Comparison of ENCODE assay signal across 11 mouse cellular contexts in the genomic region with DNA sequence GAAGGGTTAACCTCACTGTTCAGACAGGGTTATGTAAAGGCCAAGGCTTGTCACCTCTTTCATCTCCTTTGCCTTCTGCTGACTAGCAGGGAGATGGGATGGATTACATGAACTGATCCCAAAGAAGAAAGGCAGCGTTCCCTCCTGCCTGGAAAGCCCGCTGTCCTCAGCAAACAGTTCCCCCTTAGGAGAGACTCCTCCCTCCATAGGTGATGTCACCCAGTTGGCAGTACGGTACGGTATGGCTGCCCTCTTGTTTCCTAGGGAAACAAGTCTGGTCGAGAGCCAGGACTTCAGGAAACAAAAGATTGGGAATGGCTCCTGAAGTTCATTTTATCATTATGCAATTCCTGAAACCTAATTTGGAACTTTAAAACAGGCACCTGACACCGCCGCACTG. TPM values are rescaled to one million over a fixed set of nuclear protein-coding genes. Genes with fewer than 3 reads are reported as not detected.
DNase-seq lines count a peak whose midpoint lies in the region; ATAC-seq and TF ChIP-seq lines count a peak whose summit lies in the region.
"Had no signal": no experiment of that assay in that cellular context is flagged by ENCODE, and none has a peak within 500 bp of the region (broad histone marks: within the 10 kb centered on the region; RNA-seq: fewer than 3 reads in every experiment).

No protein-coding gene starts in this region.

- TF ChIP-seq CTCF in gastrocnemius, adult 2 months (IDR thresholded peaks at IDR 0.05): no peak

- no peaks in the 10 kb centered on the region for H3K9me3 ChIP-seq in liver, embryonic 12.5 days (replicated peaks)
- H3K9me3 ChIP-seq in liver, embryonic 11.5 days (ENCODE audit: control insufficient read depth, low read length): no peaks in the 10 kb centered on the region
- no peaks in the 10 kb centered on the region for H3K9me3 ChIP-seq in forebrain, embryonic 12.5 days
- no peaks in the 10 kb centered on the region for H3K9me3 ChIP-seq in neural tube, embryonic 15.5 days (replicated peaks)
- H3K9me3 ChIP-seq: megakaryocyte, embryonic 14.5 days had no signal

- no peak overlapping the region for H3K4me3 ChIP-seq in gastrocnemius, adult 2 months
- H3K4me3 ChIP-seq in liver, embryonic 12.5 days: no peak overlapping the region
- H3K4me3 ChIP-seq in liver, embryonic 11.5 days (ENCODE audit: low read depth, low read length): no peak overlapping the region
- no peak overlapping the region for H3K4me3 ChIP-seq in forebrain, embryonic 12.5 days (replicated peaks)
- no peak overlapping the region for H3K4me3 ChIP-seq in neural tube, embryonic 15.5 days (replicated peaks)
- H3K4me3 ChIP-seq: megakaryocyte, embryonic 14.5 days had no signal

- no peak overlapping the region for H3K4me2 ChIP-seq in liver, embryonic 12.5 days
- H3K4me2 ChIP-seq in liver, embryonic 11.5 days: no peak overlapping the region
- no peak overlapping the region for H3K4me2 ChIP-seq in forebrain, embryonic 12.5 days
- H3K4me2 ChIP-seq in neural tube, embryonic 15.5 days: no peak overlapping the region

- intact Hi-C loops in gastrocnemius, adult 2 months (cut with DNase I): no loop called here

- no peaks in the 10 kb centered on the region for H3K27me3 ChIP-seq in liver, embryonic 12.5 days (replicated peaks)
- H3K27me3 ChIP-seq in liver, embryonic 11.5 days (replicated peaks; ENCODE audit: control insufficient read depth, insufficient read depth, low read length): no peaks in the 10 kb centered on the region
- H3K27me3 ChIP-seq in forebrain, embryonic 12.5 days: no peaks in the 10 kb centered on the region
- H3K27me3 ChIP-seq in neural tube, embryonic 15.5 days (replicated peaks): no peaks in the 10 kb centered on the region
- H3K27me3 ChIP-seq: megakaryocyte, embryonic 14.5 days had no signal

- 76% methylated on average over 7 of the region's 7 CpGs for WGBS in liver, embryonic 12.5 days (ENCODE audit: insufficient replicate concordance)
- 73% methylated on average over 7 of the region's 7 CpGs for WGBS in liver, embryonic 11.5 days
- 40% methylated on average over 7 of the region's 7 CpGs for WGBS in forebrain, embryonic 12.5 days
- 51% methylated on average over 7 of the region's 7 CpGs for WGBS in neural tube, embryonic 15.5 days

- ATAC-seq in liver, embryonic 12.5 days: no peak
- ATAC-seq in liver, embryonic 11.5 days (replicated peaks; ENCODE audit: low FRiP score): no peak
- no peak; the same call in 1 of the 2 replicates for ATAC-seq in forebrain, embryonic 12.5 days (ENCODE audit: low FRiP score)
- peak; percentile 42; the same call in 1 of the 2 replicates for ATAC-seq in neural tube, embryonic 15.5 days (ENCODE audit: low FRiP score)

- H3K4me1 ChIP-seq in liver, embryonic 12.5 days: peaks cover 55% of the 10 kb centered on the region
- H3K4me1 ChIP-seq in liver, embryonic 11.5 days (replicated peaks; ENCODE audit: control insufficient read depth, insufficient read depth, low read length): peaks cover 22% of the 10 kb centered on the region
- H3K4me1 ChIP-seq in forebrain, embryonic 12.5 days: peaks cover 41% of the 10 kb centered on the region
- peaks cover 56% of the 10 kb centered on the region for H3K4me1 ChIP-seq in neural tube, embryonic 15.5 days

- peak overlapping the region; percentile 56 for H3K27ac ChIP-seq in gastrocnemius, adult 2 months
- peak overlapping the region; percentile 33 for H3K27ac ChIP-seq in liver, embryonic 12.5 days
- H3K27ac ChIP-seq in liver, embryonic 11.5 days (ENCODE audit: low read depth, low read length): no peak overlapping the region
- peak overlapping the region; percentile 64; the same call in 1 of the 2 replicates for H3K27ac ChIP-seq in forebrain, embryonic 12.5 days
- peak overlapping the region; percentile 41; the same call in 1 of the 2 replicates for H3K27ac ChIP-seq in neural tube, embryonic 15.5 days (replicated peaks)

- H3K36me3 ChIP-seq in liver, embryonic 12.5 days: peaks cover 37% of the 10 kb centered on the region
- H3K36me3 ChIP-seq in liver, embryonic 11.5 days (ENCODE audit: control insufficient read depth, insufficient read depth, low read length): peaks cover 11% of the 10 kb centered on the region; the same call in 1 of the 2 replicates
- H3K36me3 ChIP-seq in forebrain, embryonic 12.5 days (replicated peaks): no peaks in the 10 kb centered on the region
- 0 out of 2 replicates have a peak, but pooled peaks cover 4% of the 10 kb centered on the region for H3K36me3 ChIP-seq in neural tube, embryonic 15.5 days

- DNase-seq in gastrocnemius, adult 2 months: peak; percentile 31
- DNase-seq in gastrocnemius, postnatal 25 days: no peak
- no peak for DNase-seq in liver, embryonic 11.5 days (ENCODE audit: low spot score)
- DNase-seq in gastrocnemius, postnatal 10 days: no peak
- DNase-seq in cerebellum, adult 11 months: no peak
- DNase-seq: retina, postnatal 1 day; thymus, postnatal 14 days had no signal

- no peak overlapping the region for H3K9ac ChIP-seq in liver, embryonic 12.5 days
- no peak overlapping the region for H3K9ac ChIP-seq in liver, embryonic 11.5 days (ENCODE audit: low read depth, low read length)
- no peak overlapping the region for H3K9ac ChIP-seq in forebrain, embryonic 12.5 days
- no peak overlapping the region for H3K9ac ChIP-seq in neural tube, embryonic 15.5 days (replicated peaks)

RNA-seq across cellular contexts. Expression of a gene that starts 8.1 kb away (rescaled TPM):
- 1 to 10 TPM; 6.7 to 9.0 TPM for total RNA-seq in gastrocnemius, adult 2 months (2021)
- total RNA-seq in gastrocnemius, postnatal 25 days (2021): 1 to 10 TPM; 5.4 to 6.0 TPM
- 30.7 and 33.8 TPM in 2 replicates for polyA plus RNA-seq in liver, embryonic 12.5 days (2016; fragmentation: Nextera tagmentation; extraction: Ambion mirVana)
- polyA plus RNA-seq in liver, embryonic 11.5 days (2014; fragmentation: Nextera tagmentation; extraction: Ambion mirVana): 52.6 and 61.2 TPM in 2 replicates
- polyA plus RNA-seq in forebrain, embryonic 12.5 days (2016; fragmentation: Nextera tagmentation; extraction: Ambion mirVana): 43.8 and 45.0 TPM in 2 replicates
- polyA plus RNA-seq in neural tube, embryonic 15.5 days (2015; fragmentation: Nextera tagmentation; extraction: Ambion mirVana): 52.3 and 53.4 TPM in 2 replicates
- 10 to 100 TPM in 1 of 2 experiments, 1 to 10 TPM in 1; 9.0 to 10.5 TPM for total RNA-seq in gastrocnemius, postnatal 10 days (2021)

RNA-seq across cellular contexts. Expression of a gene that starts 8.4 kb away (rescaled TPM):
- total RNA-seq in gastrocnemius, adult 2 months (2021): 10 to 100 TPM; 74.8 to 77.5 TPM
- 10 to 100 TPM; 59.4 to 70.1 TPM for total RNA-seq in gastrocnemius, postnatal 25 days (2021)
- 88.2 and 90.9 TPM in 2 replicates for polyA plus RNA-seq in liver, embryonic 12.5 days (2016; fragmentation: Nextera tagmentation; extraction: Ambion mirVana)
- polyA plus RNA-seq in liver, embryonic 11.5 days (2014; fragmentation: Nextera tagmentation; extraction: Ambion mirVana): 143 and 157 TPM in 2 replicates
- polyA plus RNA-seq in forebrain, embryonic 12.5 days (2016; fragmentation: Nextera tagmentation; extraction: Ambion mirVana): 284 and 293 TPM in 2 replicates
- polyA plus RNA-seq in neural tube, embryonic 15.5 days (2015; fragmentation: Nextera tagmentation; extraction: Ambion mirVana): 172 and 181 TPM in 2 replicates
- total RNA-seq in gastrocnemius, postnatal 10 days (2021): 100 to 1,000 TPM in 1 of 2 experiments, 10 to 100 TPM in 1; 92.8 to 105 TPM
